Mouse (Mus musculus) midbrain, postnatal 0 days (tissue): ENCODE measurements at regions not wholly inside any gene's neighbourhood (a gene's known extent, or its start where the extent isn't known, plus 50 kb on each side); places are given as distances from the start of the nearest gene placed in this dataset.

Experiments
- ATAC-seq: fragments of 200-750 bp; cut with Nextera tagmentation; 2 replicates; pipeline ENCODE4 v1.8.0; 2017; ENCODE audit warnings: moderate number of reproducible peaks, mild to moderate bottlenecking, moderate TSS enrichment, moderate library complexity; ENCODE audit not compliant: low FRiP score
- DNase-seq: peaks from one replicate; pipeline ENCODE4 v3.0.0-alpha.2; 2015; ENCODE audit warnings: low spot score
- H3K27ac ChIP-seq: fragments of 300-500 bp; sonication (generic); 2 replicates; pipeline ENCODE4 v1.5.1; 2014; ENCODE audit warnings: low read depth, mild to moderate bottlenecking, low read length, mixed read lengths
- H3K27me3 ChIP-seq: fragments of 300-500 bp; sonication (generic); 2 replicates; pipeline ENCODE4 v1.6.1; 2014; ENCODE audit warnings: low read length, control low read depth, mixed read lengths; ENCODE audit not compliant: insufficient read depth
- H3K36me3 ChIP-seq: fragments of 300-500 bp; sonication (generic); 2 replicates; pipeline ENCODE4 v1.6.1; 2014; ENCODE audit warnings: low read length, control low read depth, mixed read lengths; ENCODE audit not compliant: insufficient read depth
- H3K4me1 ChIP-seq: fragments of 300-500 bp; sonication (generic); 2 replicates; pipeline ENCODE4 v1.6.1; 2014; ENCODE audit warnings: mild to moderate bottlenecking, control low read depth, antibody characterized with exemption, low read length, mixed read lengths; ENCODE audit not compliant: insufficient read depth
- H3K4me2 ChIP-seq: fragments of 300-500 bp; sonication (generic); 2 replicates; pipeline ENCODE4 v1.6.1; 2014; ENCODE audit warnings: low read depth, mild to moderate bottlenecking, low read length, mixed read lengths; ENCODE audit not compliant: poor library complexity, severe bottlenecking
- H3K4me3 ChIP-seq: fragments of 300-500 bp; sonication (generic); 2 replicates; pipeline ENCODE4 v1.5.1; 2014; ENCODE audit warnings: low read depth, mild to moderate bottlenecking, low read length, moderate library complexity
- H3K9ac ChIP-seq: fragments of 300-500 bp; sonication (generic); replicated peaks from 2 replicates; pipeline ENCODE4 v1.6.1; 2014; ENCODE audit warnings: mild to moderate bottlenecking, low read length, moderate library complexity, mixed read lengths; ENCODE audit not compliant: poor library complexity, severe bottlenecking
- H3K9me3 ChIP-seq: fragments of 300-500 bp; sonication (generic); 2 replicates; pipeline ENCODE4 v1.6.1; 2016; ENCODE audit warnings: low read length, control low read depth
- CTCF ChIP-seq: IDR thresholded peaks from 2 replicates; pipeline ENCODE4 v1.5.1; 2016; ENCODE audit warnings: antibody characterized with exemption, mild to moderate bottlenecking
- WGBS: fragments of 180-500 bp; shearing (Covaris S2); extraction: QIAGEN DNeasy Blood & Tissue Kit; methylation state at CpG from one replicate; pipeline ENCODE4 v1.1.7; 2014; 5-methylcytosine and 5-hydroxymethylcytosine counted together

DNA sequence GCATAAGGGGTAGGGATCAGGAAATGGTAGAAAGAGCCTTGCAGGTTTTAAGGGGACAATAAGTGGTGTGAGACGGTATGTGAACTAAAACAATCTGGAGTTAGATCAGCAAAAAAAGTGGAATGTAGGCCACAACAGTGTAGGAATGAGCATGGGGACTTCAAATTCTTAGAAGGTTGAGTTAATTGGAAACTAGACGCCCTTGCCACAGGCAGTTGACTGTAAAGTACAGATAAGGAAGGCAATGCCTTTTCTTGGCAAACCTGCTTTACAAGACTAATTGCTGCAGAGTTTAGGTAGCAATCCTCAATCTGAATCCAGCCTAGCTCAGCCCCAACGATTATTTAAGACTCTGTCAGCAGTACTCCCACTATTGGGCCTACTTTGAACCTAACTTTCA, 206.8 kb upstream of the Gm28363 start:
- no peak for ATAC-seq
- TF ChIP-seq CTCF = no peak

DNA sequence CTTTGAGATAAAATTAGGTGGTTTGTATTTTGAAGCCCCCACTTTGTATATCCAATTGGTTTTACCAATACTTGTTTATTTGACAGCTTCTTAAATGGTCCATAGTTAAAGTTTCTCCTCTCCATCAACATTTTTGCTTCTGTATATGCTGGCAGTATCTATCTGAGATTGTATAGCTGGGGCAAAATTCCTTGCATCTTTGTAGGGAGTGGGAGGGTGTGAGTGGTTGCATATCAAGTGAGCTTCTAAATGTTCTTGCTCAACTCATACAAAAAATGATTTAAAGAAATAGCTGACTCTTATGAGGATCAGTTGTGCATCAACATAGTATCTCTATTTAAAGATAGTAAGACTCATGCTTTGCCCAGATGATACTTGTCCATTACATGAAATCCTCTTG, 199.9 kb upstream of the Gm28363 start:
- TF ChIP-seq CTCF = no peak
- no peaks in the 10 kb centered on the region for H3K36me3 ChIP-seq

More for the DNA sequence above, 206.8 kb upstream of the Gm28363 start:
- Histone ChIP-seq H3K27me3 (no peaks in the 10 kb centered on the region), H3K36me3 (no peaks in the 10 kb centered on the region), H3K4me2 (no peak overlapping the region), H3K9me3 (no peaks in the 10 kb centered on the region), H3K4me3 (no peak overlapping the region), H3K27ac (no peak overlapping the region), H3K4me1 (no peaks in the 10 kb centered on the region), H3K9ac (no peak overlapping the region)
- 82% methylated on average over 3 of the region's 3 CpGs for WGBS
- peak; percentile 12 for DNase-seq

DNA sequence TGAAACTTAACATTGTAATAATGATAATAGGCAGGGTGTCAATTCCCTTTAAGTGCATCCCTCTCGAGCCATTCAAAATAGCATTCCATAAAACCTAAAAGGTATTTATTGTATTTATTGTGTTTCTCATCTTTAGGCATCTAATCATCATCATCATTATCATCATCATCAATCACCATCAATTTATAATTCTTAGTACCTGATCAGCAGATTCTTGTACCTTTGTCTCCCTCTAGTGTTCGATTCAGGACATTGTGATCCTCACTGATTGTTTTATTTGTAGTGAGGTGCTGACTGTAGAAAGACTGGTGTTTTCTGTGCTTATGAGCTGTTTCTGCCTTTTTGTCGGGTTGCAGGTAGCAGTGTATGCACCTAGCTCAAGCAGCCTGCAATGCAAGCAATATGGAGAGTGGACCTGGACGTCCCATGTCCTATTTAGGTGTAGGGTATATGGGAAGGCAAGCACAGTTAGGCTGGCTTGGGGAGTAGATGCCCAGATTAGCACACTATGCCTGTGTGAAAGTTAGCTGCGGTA, 177.4 kb upstream of the Gm28363 start:
- no peak overlapping the region for H3K27ac ChIP-seq
- ATAC-seq = peak; percentile 70
- WGBS = 20% methylated on average over 5 of the region's 5 CpGs

More for the DNA sequence above, 199.9 kb upstream of the Gm28363 start:
- Histone ChIP-seq H3K4me2 (no peak overlapping the region), H3K27ac (no peak overlapping the region), H3K9ac (no peak overlapping the region), H3K27me3 (no peaks in the 10 kb centered on the region), H3K9me3 (no peaks in the 10 kb centered on the region), H3K4me1 (no peaks in the 10 kb centered on the region), H3K4me3 (no peak overlapping the region)
- ATAC-seq (no peak), DNase-seq (no peak)

More for the DNA sequence above, 177.4 kb upstream of the Gm28363 start:
- Histone ChIP-seq H3K9ac (no peak overlapping the region), H3K4me1 (no peaks in the 10 kb centered on the region), H3K27me3 (no peaks in the 10 kb centered on the region), H3K4me2 (no peak overlapping the region), H3K36me3 (no peaks in the 10 kb centered on the region), H3K4me3 (no peak overlapping the region), H3K9me3 (no peaks in the 10 kb centered on the region)
- TF ChIP-seq CTCF = peak; percentile 92
- peak; percentile 80 for DNase-seq
